Mouse (Mus musculus): ENCODE measurements around the gene Bpgm.

DNA sequence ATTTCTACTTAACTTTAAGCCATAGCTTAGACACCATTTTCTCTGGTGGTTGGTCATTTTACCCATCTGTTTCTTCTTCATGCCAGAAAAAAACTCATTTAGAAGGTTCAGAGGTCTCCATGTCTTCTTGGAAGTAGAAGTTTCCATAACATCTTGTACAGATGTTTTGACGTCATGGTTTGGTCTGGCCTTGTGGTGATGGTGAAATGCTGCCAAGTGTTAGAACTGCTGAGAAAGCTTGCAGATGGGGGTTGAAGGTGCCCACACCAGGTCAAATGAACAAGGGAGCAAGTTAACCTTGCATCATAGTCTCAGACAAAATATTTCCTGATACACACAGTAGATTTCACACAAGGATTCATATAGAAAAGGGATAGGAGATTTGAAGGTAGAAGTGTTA lies 27.3 kb upstream of the Bpgm start:
- TF ChIP-seq POLR2A (IDR thresholded peaks at IDR 0.05; ENCODE audit: low read depth, low read length): no peak
- no peak for TF ChIP-seq CTCF (IDR thresholded peaks at IDR 0.05; ENCODE audit: extremely low read depth, insufficient read length, insufficient replicate concordance, low read depth, low read length)
